Mouse (Mus musculus) ES-Bruce4 (cell line): Measurements from ENCODE around the gene Lair1.

Experiments
- CTCF ChIP-seq: IDR thresholded peaks from one replicate; pipeline ENCODE4 v1.8.1; 2011; ENCODE audit warnings: low read depth, low read length
- EP300 ChIP-seq: IDR thresholded peaks from 2 replicates; pipeline ENCODE4 v1.6.1; 2011; ENCODE audit warnings: low read depth, low read length; ENCODE audit not compliant: insufficient read depth
- POLR2A ChIP-seq: IDR thresholded peaks from one replicate; pipeline ENCODE4 v1.8.1; 2011; ENCODE audit warnings: low read length; ENCODE audit not compliant: insufficient read depth

GRCm38 (mm10) chr7:4098832-4099231, 35.8 kb upstream of the Lair1 start:
- no peak for TF ChIP-seq POLR2A
- no peak for TF ChIP-seq CTCF
- no peak for TF ChIP-seq EP300
